Mouse (Mus musculus): ENCODE results near the gene Haus7. TPM values are rescaled to one million over a fixed set of nuclear protein-coding genes. Genes with fewer than 3 reads are reported as not detected.
A peak's percentile ranks its signal among the peaks of the same experiment; 100 is the strongest.
"Not testable (repeated sequence)": the region's sequence is repeated elsewhere in the genome, so short reads cannot be mapped to it uniquely, and the experiment has no call there.

Haus7 gene
- polyA plus RNA-seq, 2 experiments: 26.9 to 37.4 TPM

DNA sequence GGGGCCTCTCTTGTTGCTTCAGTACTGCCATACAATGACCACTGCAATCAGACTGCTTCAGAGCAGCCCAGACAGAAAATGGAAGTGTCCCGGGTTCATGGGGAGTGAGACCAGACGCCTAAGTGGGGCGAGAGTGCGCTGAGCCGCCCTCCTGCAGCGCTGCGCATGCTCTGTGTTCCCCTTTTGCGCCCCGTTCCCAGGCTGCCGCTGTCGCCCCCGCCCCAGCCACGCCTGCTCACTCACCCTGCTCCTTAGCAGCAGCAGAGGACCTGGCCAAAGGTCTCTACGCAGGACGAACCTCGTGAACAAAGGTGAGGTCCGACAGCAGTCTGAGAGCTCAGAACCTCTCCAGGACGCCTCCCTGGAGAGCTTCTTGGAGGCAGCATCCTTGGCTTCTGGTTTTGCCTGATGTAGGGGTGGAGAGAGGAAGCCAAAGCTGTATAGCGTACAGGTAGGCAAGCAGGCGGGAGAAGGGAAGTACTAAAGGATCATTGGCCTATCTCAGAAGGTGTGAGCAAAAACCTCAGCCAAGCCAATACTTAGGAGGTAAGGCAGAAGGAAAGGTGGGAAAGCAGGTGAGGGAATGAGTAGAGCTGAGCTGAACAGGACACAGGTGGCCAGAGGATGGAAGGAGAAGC, 47.8 kb downstream of the Haus7 start, which contains the start of gene Zfp92:
TSS of gene Zfp92 (plus strand) at position 217 of the 638 bp plus-strand sequence.
- H3K9ac ChIP-seq (replicated peaks): no peak within 1 kb of the TSS
- ATAC-seq (ENCODE audit: insufficient read depth): no peak
- DNase-seq (ENCODE audit: low read depth in 3 of 3, low spot score in 3 of 3): no peak
- no peaks in the 10 kb centered on the region for H3K9me3 ChIP-seq (ENCODE audit: control insufficient read depth, low read length)
- WGBS (ENCODE audit: insufficient replicate concordance): 7% methylated on average over 19 of the region's 20 CpGs
- no peak within 1 kb of the TSS for H3K4me3 ChIP-seq (ENCODE audit: insufficient read depth in 1 of 2, low read depth in 2 of 2, low read length in 2 of 2)
- no peaks in the 10 kb centered on the region for H3K36me3 ChIP-seq (replicated peaks; ENCODE audit: control insufficient read depth, insufficient read depth, low read depth)
- no peaks in the 10 kb centered on the region for H3K4me1 ChIP-seq (replicated peaks; ENCODE audit: control insufficient read depth in 2 of 2, insufficient read depth in 2 of 2, low read length in 1 of 2)
- H3K27ac ChIP-seq: no peak within 1 kb of the TSS
- H3K4me2 ChIP-seq (ENCODE audit: low read depth): peak within 1 kb of the TSS; percentile 26; the same call in 1 of the 2 replicates
- H3K27me3 ChIP-seq (ENCODE audit: control insufficient read depth, insufficient read depth, low read length): no peaks in the 10 kb centered on the region
- TF ChIP-seq CTCF (IDR thresholded peaks at IDR 0.05; ENCODE audit: low read depth) (no peak), EP300 (IDR thresholded peaks at IDR 0.05; ENCODE audit: low read depth) (no peak)

DNA sequence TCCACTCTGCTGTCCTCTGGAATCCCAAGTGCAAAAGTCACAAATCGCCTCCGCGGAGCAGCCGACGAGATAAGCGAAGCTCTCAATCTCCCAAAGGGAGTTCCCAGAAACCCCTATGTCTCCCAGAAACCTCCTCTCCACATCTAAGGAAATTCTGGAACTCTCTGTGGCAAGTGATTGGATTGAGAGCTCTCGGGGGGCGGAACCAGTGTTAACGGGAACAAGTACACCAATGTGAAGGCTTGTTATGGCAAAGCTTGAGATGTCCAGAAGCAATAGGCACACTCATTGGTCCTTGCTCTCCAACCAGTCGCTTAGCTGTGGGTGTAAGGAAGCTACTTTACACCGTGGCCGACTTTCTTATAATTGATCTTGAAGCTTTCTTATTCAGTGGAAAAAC, 57.2 kb downstream of the Haus7 start:
- DNase-seq (ENCODE audit: low read depth in 3 of 3, low spot score in 3 of 3) (no peak), ATAC-seq (ENCODE audit: insufficient read depth) (no peak)
- no peaks in the 10 kb centered on the region for H3K36me3 ChIP-seq (replicated peaks; ENCODE audit: control insufficient read depth, insufficient read depth, low read depth)
- no peaks in the 10 kb centered on the region for H3K4me1 ChIP-seq (replicated peaks; ENCODE audit: control insufficient read depth in 2 of 2, insufficient read depth in 2 of 2, low read length in 1 of 2)
- H3K4me3 ChIP-seq (ENCODE audit: insufficient read depth in 1 of 2, low read depth in 2 of 2, low read length in 2 of 2): no peak overlapping the region
- H3K4me2 ChIP-seq (ENCODE audit: low read depth): no peak overlapping the region
- no peaks in the 10 kb centered on the region for H3K9me3 ChIP-seq (ENCODE audit: control insufficient read depth, low read length)
- no peak overlapping the region for H3K9ac ChIP-seq (replicated peaks)
- H3K27ac ChIP-seq: no peak overlapping the region
- no peaks in the 10 kb centered on the region for H3K27me3 ChIP-seq (ENCODE audit: control insufficient read depth, insufficient read depth, low read length)
- 89% methylated on average over 12 of the region's 12 CpGs for WGBS (ENCODE audit: insufficient replicate concordance)
- TF ChIP-seq CTCF (IDR thresholded peaks at IDR 0.05; ENCODE audit: low read depth) (no peak), EP300 (IDR thresholded peaks at IDR 0.05; ENCODE audit: low read depth) (no peak)

DNA sequence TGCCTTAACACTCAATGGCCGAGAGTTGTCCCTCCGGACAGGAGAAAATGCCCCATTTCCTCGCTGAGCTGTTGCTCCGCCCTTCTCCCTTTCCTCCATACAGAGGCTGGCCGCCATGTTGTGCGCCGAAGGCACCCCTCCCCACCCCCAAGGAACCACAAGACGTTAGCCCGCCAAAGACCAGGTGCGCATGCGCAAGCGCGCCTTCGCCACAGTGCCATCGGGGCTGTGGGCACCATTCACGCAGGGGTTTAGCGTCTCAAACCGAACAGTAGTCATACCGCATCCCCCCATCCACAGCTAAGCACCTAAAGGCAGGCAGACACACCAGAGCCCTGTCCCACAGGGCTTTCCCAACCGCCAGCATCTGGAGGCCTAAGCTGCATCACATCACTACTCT, 57.9 kb downstream of the Haus7 start:
- H3K4me2 ChIP-seq (ENCODE audit: low read depth): no peak overlapping the region

GRCm38 (mm10) chrX:73398636-73399035, 60.2 kb downstream of the Haus7 start, which contains the start of gene Gm18336:
TSS of gene Gm18336 (minus strand) at chrX:73398736.
- not testable (repeated sequence) for H3K4me2 ChIP-seq (ENCODE audit: low read depth); H3K27ac ChIP-seq; H3K36me3 ChIP-seq (replicated peaks; ENCODE audit: control insufficient read depth, insufficient read depth, low read depth); H3K4me1 ChIP-seq (replicated peaks; ENCODE audit: control insufficient read depth in 2 of 2, insufficient read depth in 2 of 2, low read length in 1 of 2); H3K4me3 ChIP-seq (ENCODE audit: insufficient read depth in 1 of 2, low read depth in 2 of 2, low read length in 2 of 2); H3K27me3 ChIP-seq (ENCODE audit: control insufficient read depth, insufficient read depth, low read length); ATAC-seq (ENCODE audit: insufficient read depth); H3K9me3 ChIP-seq (ENCODE audit: control insufficient read depth, low read length); DNase-seq (ENCODE audit: low read depth in 3 of 3, low spot score in 3 of 3); H3K9ac ChIP-seq (replicated peaks)
- 38% methylated on average over 1 of the region's 2 CpGs for WGBS (ENCODE audit: insufficient replicate concordance)

More for the DNA sequence above, 57.9 kb downstream of the Haus7 start:
- DNase-seq (ENCODE audit: low read depth in 3 of 3, low spot score in 3 of 3) (no peak), ATAC-seq (ENCODE audit: insufficient read depth) (no peak)
- Histone ChIP-seq H3K27me3 (ENCODE audit: control insufficient read depth, insufficient read depth, low read length) (no peaks in the 10 kb centered on the region), H3K4me1 (replicated peaks; ENCODE audit: control insufficient read depth in 2 of 2, insufficient read depth in 2 of 2, low read length in 1 of 2) (no peaks in the 10 kb centered on the region), H3K36me3 (replicated peaks; ENCODE audit: control insufficient read depth, insufficient read depth, low read depth) (no peaks in the 10 kb centered on the region), H3K9ac (replicated peaks) (no peak overlapping the region), H3K4me3 (ENCODE audit: insufficient read depth in 1 of 2, low read depth in 2 of 2, low read length in 2 of 2) (no peak overlapping the region), H3K9me3 (ENCODE audit: control insufficient read depth, low read length) (no peaks in the 10 kb centered on the region), H3K27ac (no peak overlapping the region)
- no peak for TF ChIP-seq CTCF (IDR thresholded peaks at IDR 0.05; ENCODE audit: low read depth)
- TF ChIP-seq EP300 (IDR thresholded peaks at IDR 0.05; ENCODE audit: low read depth): no peak
- WGBS (ENCODE audit: insufficient replicate concordance): 77% methylated on average over 20 of the region's 20 CpGs

- Histone ChIP-seq H3K9ac (replicated peaks) (no peak overlapping the region), H3K9me3 (ENCODE audit: control insufficient read depth, low read length) (no peaks in the 10 kb centered on the region), H3K36me3 (replicated peaks; ENCODE audit: control insufficient read depth, insufficient read depth, low read depth) (no peaks in the 10 kb centered on the region), H3K4me3 (ENCODE audit: insufficient read depth in 1 of 2, low read depth in 2 of 2, low read length in 2 of 2) (no peak overlapping the region), H3K27ac (no peak overlapping the region), H3K27me3 (ENCODE audit: control insufficient read depth, insufficient read depth, low read length) (no peaks in the 10 kb centered on the region), H3K4me2 (ENCODE audit: low read depth) (no peak overlapping the region), H3K4me1 (replicated peaks; ENCODE audit: control insufficient read depth in 2 of 2, insufficient read depth in 2 of 2, low read length in 1 of 2) (no peaks in the 10 kb centered on the region)
- DNase-seq (ENCODE audit: low read depth in 3 of 3, low spot score in 3 of 3): no peak
- no peak for ATAC-seq (ENCODE audit: insufficient read depth)
- 73% methylated on average over 1 of the region's 1 CpGs for WGBS (ENCODE audit: insufficient replicate concordance)
- no peak for TF ChIP-seq CTCF (IDR thresholded peaks at IDR 0.05; ENCODE audit: low read depth)
- TF ChIP-seq EP300 (IDR thresholded peaks at IDR 0.05; ENCODE audit: low read depth): no peak
Observed at GRCm38 (mm10) chrX:73396446-73396845, 62.4 kb downstream of the Haus7 start.
